Mouse (Mus musculus): ENCODE results near the gene Art5.

GRCm38 (mm10) chr7:102064655-102065045 is 44.6 kb downstream of the Art5 start:
- TF ChIP-seq E2F4 (IDR thresholded peaks at IDR 0.05; ENCODE audit: insufficient read depth) (no peak), POLR2AphosphoS2 (IDR thresholded peaks at IDR 0.05; ENCODE audit: insufficient read length, low read depth) (no peak), MYOG (IDR thresholded peaks at IDR 0.05; ENCODE audit: control insufficient read depth in 1 of 3, insufficient read depth in 1 of 3, insufficient read length in 2 of 3, low read depth in 2 of 3) (no peak), POLR2A (IDR thresholded peaks at IDR 0.05; ENCODE audit: insufficient read length, low read depth) (no peak), CEBPB (IDR thresholded peaks at IDR 0.05; ENCODE audit: insufficient read depth, poor library complexity, severe bottlenecking) (no peak), USF1 (IDR thresholded peaks at IDR 0.05; ENCODE audit: low read depth) (no peak), MAX (IDR thresholded peaks at IDR 0.05; ENCODE audit: low read depth) (no peak)

Measured in myocyte (in vitro differentiated cells).